Mouse (Mus musculus): ENCODE measurements at regions not wholly inside any gene's neighbourhood (a gene's known extent, or its start where the extent isn't known, plus 50 kb on each side); places are given as distances from the start of the nearest gene placed in this dataset.

DNA sequence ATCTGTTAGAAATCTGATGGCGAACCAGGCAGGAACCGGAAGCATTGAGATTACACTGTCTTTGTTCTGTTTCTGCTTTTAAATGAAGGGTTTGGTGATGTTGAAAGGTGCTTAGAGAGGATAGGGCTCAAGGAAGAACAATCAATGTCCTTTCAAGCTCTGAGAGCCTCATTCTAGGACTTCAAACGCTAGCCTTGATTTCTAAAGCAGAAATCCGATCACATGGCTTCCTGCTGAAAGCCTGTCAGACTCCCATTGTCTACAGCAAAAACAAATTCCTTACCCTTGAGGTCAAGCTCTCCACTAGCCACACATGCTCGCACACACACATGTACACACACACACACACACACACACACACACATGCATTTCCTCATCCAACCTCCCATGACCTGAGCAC lies 215.3 kb upstream of the Zfp637 start:
- no peak for DNase-seq

DNA sequence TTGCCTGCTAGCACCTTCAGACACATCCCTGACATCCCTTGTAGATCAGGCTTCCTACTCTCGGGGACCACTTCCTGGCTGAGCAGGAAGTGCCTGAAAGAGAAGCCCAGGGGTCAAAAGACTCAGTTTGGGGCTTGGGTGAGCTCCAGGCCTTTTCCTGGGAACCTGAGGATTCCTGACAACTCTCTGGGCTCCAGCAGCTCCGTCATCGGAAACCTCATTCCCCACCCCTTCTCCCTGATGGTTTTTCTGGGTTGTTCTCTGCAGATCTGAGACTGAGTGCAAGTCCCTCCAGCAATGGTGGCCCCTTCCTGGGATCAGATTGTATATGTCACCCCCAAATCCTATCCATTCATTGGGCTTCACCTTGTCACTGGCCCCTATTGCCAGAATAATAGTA lies 213.5 kb upstream of the Zfp637 start:
- no peak for DNase-seq

DNA sequence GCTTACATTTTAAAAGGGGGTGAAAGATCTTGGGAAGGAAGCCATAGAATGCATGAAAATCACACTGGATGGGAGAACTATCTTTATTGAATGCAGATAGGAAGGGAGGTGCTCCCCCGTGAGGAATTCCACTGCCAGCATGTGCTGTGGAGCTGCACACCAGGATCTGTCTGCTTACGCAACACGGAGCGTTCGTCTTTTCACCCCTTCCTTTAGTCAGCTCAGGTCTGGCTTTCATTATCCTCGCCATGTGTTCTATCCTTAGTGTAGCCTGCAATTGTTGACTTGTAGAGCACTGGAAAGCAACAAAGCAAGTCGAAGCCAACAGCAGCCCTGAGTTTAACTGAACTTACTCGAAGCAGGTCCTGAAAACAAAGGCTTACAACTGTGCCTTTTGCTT lies 194.4 kb upstream of the Zfp637 start:
- no peak for DNase-seq

DNA sequence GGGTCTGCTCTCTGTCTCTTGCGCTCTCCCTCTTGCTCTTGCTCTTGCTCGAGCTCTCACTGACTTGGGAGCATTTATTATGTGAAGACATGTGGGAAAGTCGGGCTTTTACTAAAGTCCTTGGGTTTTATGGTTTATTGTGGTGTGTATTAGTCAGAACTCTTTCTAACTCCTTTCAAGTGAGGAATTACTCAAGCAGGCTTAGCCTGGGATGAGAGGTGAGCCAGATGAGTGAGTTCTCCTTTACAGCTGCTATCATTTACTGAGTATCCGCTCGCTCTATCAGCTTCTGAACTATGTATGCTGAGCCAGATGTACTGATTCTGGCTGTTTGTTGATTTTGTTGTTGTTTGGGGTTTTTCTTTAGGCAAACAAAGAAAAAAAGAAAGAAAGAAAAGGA lies 190.4 kb upstream of the Zfp637 start:
- DNase-seq, result no peak

DNA sequence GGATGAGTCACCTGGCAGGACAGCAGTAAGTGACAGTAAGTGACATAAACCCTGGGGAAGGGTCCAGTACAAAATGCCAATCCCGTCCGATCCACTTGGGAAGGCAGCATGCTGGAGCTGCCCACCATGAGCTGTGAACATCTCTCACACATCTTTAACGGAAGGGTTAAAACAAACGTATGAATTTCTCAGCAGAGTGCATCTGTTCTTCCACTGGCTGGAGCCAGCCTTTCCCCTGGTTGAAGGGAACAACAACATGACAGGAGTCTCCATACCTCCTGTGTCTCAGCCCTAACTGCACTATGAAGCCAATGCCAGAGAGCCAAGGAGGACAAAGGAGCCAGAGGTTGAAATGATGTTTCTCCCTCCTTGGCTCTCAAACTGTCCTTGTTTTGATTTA lies 189.4 kb upstream of the Zfp637 start:
- DNase-seq, result no peak

DNA sequence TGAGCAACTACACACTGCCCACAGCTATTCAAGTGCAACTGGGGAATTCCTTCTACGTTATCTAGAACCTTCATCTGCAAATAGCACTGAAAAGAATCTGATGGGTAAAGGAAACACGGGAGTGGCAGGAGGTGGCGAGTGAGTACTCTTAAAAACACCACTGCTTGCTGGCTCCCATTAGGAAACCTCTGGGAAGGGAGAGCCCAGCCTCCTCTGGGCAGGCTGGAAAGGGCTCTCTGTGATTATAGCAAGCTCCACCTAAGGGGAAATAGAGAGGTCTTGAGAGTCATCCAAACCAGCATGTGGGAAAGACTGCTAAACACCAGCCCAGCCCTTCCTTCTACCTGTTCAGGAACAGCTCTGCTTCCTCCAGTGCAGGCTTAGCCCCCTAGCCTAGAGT lies 189.0 kb upstream of the Zfp637 start:
- DNase-seq, result no peak

DNA sequence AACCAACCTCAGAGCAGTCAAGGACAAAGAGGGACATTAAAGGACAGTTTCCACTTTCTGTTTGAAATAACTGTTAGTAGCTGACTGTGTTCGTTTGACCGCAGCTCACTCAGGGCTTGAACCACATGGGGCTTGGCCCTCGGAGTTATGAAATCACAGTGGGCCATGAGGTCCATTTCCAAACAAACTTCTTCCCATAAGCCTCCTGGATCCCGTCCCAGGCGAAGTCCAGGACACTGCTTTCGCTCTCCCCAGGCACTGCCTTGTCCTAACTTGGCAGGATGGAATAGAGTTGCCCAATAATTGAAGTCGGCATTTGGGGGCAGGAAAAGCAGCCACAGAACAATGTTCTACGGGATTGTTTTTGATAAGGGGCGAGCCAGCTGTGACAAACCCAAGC lies 188.1 kb upstream of the Zfp637 start:
- DNase-seq, result peak; percentile 56

DNA sequence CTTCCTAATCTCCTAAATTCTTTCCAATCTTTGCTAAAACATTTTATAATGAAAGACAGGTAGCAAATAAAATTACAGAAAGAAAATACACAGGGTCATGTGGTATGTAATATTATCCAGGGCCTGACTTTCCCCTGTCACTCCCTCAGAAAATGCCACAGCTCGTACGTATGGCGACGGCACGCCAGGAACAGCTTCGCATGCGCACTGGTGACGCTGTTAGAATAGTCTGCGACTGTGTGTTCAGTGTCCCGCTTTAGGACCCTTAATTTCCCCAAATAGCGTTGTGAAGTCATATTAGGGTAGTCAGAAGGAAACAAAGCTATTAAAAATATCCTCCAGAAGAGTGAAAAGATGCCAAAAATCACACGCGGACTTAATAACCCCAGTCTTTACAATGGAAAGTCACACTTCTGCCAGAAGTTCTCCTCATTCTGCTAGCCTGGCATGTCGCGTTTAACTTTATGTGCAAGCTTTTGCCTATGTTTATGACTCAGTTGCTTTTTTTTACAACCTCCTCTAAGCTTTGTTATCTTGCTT lies 187.0 kb upstream of the Zfp637 start:
- no peak for DNase-seq

DNA sequence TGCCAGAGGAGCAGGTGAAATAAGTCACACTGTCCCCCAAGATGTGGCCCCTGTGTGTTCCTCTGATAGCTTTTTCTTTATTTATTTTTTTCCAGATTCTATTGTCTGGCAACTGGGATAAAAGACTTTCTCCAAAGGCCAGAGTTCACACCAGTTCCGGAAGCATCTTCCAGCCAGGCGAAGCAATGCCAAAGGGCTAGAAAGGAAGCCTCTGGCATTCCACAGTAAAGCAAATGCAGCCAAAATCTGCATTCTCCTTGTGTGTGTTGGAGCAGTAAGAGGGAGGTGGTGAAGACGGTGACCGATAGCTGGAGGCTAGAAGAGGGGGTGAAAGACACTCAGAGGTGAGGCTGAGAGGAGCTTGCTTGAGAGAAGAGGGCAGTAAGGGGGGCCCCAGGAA lies 185.0 kb upstream of the Zfp637 start:
- DNase-seq, result no peak

DNA sequence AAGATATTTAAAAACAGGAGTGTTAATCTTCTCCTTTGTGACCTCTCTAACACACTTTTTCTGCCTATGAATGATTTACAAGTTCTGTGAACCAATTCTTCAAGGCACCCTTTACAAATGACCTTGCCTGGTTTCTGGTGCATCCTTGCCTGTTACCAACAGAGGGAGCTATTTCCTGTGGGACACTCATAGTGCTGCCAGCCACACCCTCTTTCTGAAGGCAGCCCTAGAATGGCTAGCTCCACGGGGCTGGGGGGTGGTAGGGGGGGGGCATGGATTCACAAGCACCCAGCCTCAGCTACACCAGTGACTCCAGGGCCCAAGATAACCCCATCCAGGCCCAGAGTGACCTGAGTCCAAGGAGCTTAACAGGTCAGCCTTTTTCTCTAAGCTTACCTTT lies 180.4 kb upstream of the Zfp637 start:
- DNase-seq, result peak; percentile 53

DNA sequence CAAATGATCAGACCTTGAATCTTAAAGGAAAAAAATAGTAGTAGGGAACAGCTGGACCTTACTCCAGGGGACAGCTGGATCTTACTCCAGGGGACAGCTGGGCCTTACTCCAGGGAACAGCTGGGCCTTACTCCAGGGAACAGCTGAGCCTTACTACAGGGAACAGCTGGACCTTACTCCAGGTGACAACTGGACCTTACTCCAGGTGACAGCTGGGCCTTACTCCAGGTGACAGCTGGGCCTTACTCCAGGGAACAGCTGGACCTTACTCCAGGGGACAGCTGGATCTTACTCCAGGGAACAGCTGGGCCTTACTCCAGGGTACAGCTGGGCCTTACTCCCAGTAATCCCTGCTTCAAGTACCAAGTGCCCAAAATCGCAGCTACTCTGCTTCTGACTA lies 178.3 kb upstream of the Zfp637 start:
- DNase-seq, result no peak

DNA sequence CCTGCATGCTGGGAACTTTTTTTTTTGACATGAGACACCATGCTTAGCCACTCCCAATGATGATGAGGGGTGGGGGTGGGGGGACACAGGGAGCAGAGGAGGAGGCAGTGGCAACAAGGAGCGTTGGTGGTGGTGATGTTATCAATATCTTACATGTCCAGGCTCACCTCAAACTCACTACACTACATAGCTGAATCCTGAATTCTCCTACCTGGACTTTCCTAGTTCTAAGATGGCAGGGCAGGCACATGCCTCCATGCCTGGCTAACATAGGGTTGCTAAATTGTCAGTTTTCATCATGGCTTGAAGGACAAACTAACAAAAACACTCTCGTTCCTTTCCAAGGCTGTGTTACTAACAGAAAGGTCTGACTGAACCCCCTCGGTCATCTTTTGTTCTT lies 170.6 kb upstream of the Zfp637 start:
- DNase-seq, result no peak

DNA sequence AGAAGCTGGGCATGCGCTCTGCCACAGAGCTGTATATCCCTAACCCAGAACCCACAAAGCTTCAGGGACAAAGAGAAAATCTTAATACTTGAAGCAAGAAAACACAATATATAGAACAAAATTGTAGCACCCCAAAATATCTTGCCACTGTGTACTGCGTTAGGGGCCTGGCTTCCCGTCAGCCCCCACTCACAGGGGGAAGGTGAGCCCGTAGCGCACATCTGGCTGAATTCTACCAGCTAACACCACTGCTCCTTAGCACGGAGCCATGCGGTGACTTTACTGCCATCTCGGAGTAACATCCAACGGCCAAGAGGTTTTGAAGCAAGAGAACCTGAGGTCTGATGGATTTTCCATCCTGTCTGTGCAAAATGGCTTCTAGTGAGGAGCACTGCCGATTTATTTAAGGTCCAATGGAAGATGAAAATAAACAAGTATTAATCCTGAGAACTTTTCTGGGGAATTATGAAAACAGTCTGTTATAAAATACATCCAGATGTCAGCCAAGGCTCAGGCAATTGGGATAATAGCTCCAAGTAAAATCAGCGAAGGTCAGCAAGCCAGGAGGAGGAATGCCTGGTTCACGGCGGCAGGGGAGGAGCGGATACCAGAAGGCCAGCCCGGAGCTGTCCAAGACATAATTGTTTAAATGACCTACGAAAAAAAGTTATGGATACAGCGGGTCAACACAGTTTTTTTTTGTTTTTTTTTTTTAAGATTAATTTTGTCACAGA lies 170.0 kb upstream of the Zfp637 start:
- DNase-seq, result peak; percentile 61

DNA sequence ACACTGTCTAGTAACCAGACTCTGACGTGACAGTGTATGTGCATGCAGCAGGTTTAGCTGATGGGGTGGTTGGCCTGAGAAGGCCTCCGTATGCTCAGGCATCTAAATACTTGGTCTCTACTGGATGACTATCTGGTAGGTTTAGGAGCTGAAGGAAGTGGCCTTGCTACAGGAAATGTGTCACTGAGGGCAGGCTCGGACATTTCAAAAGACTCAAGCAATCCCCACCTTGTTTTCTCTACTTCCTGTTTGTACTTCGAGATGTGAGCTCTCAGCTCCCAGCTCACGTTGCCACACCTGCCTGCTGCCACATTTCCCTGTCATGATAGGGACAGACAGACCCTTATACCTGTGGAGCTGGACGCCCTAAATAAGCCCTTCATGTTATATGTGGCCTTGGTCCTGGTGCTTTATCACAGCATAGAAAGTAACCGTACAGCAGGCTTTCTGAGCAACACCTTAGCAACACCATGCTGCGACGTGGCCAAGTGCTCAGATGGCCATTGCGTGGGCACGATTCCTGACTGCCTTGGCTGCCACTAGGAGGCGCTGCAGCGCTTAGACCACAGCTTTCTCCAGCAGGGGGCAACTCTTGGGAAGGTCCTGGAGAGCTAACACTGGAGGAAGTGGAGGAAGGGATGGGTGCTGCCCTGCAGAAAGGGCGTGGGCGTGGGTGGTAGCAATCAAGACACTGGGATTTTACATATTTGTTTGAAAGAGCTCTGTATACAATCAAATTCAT lies 165.8 kb upstream of the Zfp637 start:
- DNase-seq, result peak; percentile 41

DNA sequence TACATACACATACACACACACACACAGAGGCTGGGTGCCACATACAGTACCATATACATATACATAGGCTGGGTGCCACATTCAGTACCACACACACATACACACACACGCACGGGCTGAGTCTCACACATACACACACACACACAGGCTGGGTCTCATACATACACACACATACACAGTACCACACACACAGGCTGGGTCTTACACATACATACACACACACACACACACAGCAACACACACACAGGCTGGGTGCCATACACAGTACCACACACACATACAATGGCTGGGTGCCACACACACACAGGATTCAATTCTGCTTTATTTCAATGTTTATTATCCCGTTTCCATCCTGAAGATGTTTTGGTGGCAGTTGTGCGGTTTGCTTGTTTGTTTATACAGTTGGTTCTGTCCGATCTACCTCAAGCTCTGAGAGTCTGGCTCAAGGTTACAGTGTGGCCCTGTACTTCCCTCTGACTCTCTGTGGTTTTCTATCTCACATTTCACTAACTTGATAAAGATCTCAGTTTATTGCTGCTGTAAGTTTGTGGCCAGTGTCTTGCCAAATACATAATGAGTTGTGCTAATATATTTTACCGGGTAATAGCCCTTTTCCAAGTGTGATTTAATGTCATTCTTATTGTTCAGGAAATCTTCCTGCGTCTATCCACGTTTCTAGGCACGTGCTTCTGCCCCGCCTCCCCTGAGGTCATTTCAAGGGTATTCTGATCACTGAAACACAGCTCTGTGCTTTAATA lies 164.7 kb upstream of the Zfp637 start:
- peak; percentile 70 for DNase-seq

DNA sequence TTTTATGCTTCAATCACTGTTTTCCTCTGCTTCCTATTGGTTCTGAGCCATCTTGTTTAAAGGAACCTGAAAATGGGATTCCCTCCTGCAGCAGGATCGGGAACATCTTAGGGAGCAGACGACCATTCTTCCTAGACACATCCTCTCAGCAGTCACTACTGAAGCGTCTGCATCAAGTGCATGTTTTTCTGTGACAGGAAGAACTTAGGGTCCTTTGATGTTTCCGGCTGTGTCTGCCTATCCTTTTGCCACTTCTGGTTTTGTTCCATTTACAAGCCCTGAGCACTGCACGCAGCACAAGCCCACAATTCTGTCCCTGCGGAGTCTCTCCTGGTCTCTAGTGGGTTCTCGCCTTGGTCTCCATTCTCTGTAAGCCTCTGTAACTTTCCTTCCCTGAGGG lies 163.9 kb upstream of the Zfp637 start:
- DNase-seq, result no peak

DNA sequence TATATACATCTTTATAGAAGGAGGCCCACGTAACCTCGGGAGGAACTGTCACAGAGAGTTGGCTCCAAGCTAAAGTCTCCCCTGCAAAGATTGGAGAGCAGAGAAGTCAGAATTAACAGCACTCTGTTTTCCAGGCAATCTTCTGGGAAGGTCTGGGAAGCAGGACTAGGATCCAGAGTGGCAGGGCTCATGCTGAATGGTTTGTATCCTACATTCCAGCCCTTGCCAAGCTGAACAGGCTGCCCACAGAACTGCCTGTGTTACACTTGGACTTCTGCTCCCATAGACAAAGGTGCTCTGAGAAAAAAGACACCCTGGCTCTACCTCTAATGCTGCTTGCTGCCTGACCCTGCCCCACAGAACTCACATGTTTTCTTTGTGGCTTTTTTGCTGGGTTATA lies 163.2 kb upstream of the Zfp637 start:
- DNase-seq, result no peak

DNA sequence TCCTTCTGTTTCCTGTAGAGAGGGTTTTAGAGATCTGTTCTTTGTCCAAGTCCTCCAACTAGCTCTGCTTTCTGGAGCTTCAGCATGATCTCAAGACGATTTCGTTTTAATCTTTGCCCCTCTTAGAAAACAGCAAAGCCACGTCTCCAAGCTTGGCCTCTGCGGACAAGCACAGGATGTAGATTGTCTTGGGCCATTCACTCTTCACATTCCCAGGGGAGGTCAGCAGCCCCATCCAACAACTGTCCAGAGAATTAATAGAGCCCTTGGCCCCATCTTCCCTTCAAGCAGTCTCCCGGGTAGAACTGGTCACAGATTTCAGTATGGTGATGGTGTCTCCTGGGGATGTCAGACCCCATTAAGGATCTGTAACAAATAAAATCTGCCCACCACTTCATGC lies 162.7 kb upstream of the Zfp637 start:
- DNase-seq, result peak; percentile 45

DNA sequence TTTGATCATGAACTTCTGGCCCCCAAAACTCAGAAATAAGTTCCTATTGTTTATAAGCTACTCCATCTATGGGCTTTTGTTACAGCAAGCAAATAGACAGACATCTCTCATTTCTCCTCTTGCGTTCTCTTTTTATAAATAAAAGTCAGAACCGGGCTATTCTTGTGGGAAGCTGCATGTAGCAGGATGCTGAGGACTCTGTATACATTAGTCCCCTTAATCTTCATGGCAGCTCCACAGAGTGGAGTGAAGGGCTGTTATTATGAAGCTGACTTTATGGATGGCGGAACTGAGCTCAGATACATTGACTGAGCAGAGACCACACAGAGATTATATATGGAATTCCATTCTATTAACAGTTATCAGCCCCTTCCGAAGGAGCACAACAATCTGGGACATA lies 162.1 kb upstream of the Zfp637 start:
- DNase-seq, result no peak

DNA sequence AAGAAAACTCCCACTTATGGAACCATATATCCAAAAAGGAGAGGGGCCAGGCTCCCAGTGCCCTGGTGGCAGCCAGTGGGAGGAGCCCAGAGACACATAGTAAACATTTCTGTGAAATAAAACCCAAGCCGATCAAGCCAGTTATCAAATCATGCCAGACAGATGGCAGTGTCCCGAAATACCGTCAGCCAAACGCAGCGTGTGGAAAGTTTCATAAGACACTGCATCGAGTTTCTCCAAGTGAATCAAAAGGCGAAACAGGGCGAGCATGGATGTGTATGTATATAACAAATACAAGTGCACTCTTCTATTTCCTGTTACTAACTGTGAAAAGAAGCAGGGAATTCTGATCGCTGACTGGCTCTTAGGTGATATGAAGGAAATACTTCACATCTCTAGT lies 154.8 kb upstream of the Zfp637 start:
- DNase-seq, result no peak

DNA sequence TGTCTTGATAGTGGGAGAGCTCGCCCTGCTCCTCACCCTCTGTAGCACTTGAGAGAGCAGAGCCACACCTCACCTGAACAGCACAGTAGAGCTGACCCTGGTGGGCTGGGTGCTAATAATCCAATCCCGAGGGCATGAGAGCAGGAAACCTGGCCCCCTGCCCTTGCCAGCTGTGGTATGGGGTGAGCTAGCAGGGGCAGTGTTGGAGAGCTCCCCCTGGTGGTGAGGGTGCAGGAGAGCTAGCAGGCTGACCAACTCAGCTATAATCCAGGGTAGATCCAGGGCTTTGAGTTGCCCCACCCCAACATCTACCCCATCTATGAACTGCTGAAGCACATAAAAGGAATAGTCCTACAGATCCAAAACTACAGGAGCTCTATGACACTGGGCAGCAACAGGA lies 153.9 kb upstream of the Zfp637 start:
- peak; percentile 53 for DNase-seq

DNA sequence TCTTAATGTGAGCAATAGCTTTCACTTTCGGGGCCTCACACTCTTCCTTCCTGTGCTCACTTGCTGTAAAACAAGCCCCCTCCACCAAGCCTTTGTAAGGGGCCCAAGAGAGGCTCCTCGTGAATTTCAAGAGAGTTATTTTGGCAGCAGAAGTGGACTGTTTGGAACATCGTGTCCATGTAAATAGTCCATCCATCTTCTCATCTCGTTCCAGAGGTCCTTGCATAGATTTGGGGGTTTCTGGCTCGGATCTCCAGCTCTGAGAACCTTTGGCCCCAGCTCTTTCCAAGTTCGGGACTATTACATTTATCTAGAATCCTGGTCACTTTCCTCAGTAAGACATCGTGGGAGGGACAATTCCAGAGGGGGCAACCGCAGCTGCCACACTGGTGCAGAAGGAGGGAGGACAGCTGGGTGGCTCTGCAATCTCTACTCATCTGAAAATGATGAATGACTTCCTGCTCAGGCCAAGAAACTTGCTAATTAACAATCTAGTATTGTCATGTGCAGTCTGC lies 152.3 kb upstream of the Zfp637 start:
- DNase-seq, result peak; percentile 59

DNA sequence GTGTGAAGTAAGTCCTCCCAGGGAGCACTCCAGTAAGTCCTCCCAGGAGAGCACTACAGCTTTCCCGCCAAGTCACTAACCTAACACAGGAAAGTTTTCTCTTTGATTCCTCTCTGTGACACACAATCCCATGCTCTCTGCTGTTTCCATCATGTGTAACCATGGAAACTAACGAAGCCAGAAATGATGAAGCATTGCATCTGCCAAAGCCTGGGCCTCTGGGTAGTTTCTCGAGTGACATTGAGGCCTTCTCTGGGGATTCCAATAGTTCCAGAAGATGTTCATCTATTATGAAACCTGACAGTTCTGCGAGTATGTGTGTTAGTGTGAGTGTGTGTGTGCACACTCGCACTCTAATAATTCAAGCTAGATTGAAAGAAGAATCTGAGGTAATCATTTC lies 140.7 kb upstream of the Zfp637 start:
- peak; percentile 2 for DNase-seq

DNA sequence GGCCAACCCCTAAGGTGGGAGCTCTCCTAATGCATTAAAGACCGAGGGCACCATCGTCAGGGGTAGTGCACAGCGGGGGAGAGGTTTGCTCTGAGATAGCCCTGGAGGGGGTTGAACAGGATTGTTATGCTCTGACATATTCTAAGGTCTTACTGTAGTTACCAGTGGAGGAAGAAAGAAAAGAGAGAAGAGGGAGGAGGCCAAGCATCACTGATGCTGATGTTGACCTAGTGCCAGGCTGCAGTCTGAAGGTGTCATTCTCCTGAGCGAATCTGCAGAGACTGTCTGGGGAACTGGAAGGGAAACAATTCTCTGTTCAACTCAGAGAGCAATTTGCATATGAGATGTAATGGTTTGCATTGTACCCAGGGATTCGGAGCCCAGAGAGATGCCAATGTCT lies 139.4 kb upstream of the Zfp637 start:
- DNase-seq, result no peak
